Mouse (Mus musculus): ENCODE data around the gene Ttll5. TPM values are rescaled to one million over a fixed set of nuclear protein-coding genes. Genes with fewer than 3 reads are reported as not detected.

Ttll5 gene
- total RNA-seq (2021), result 10 to 100 TPM; 47.2 to 51.8 TPM
- long read RNA-seq, full-length matches to known transcripts, result 6 of 36 reads
- long read RNA-seq, partial matches to known transcripts, result 13 of 36 reads
- long read RNA-seq, other reads (novel, unspliced or antisense), result 17 of 36 reads

GRCm38 (mm10) chr12:85824438-85825264 lies at the start of gene Ttll5, which contains the start of gene Erg28:
Gene Ttll5 (plus strand): TSS chr12:85824659.
Gene Erg28 (minus strand): TSS chr12:85824550.
- peak; percentile 95 to 97 for DNase-seq (ENCODE audit: low spot score in 2 of 2)

GRCm38 (mm10) chr12:85778962-85779361 lies 45.5 kb upstream of the Ttll5 start:
- no peak for DNase-seq (ENCODE audit: low spot score in 2 of 2)

GRCm38 (mm10) chr12:85779707-85780106 lies 44.8 kb upstream of the Ttll5 start:
- DNase-seq (ENCODE audit: low spot score in 2 of 2), result no peak

- DNase-seq (ENCODE audit: low spot score in 2 of 2), result no peak
Observed at GRCm38 (mm10) chr12:85781606-85782005, 42.9 kb upstream of the Ttll5 start.

- no peak for DNase-seq (ENCODE audit: low spot score in 2 of 2)
Observed at GRCm38 (mm10) chr12:85784916-85785815, 39.3 kb upstream of the Ttll5 start.

- no peak for DNase-seq (ENCODE audit: low spot score in 2 of 2)
Observed at GRCm38 (mm10) chr12:85792158-85792557, 32.3 kb upstream of the Ttll5 start.

GRCm38 (mm10) chr12:85792821-85793346 lies 31.6 kb upstream of the Ttll5 start:
- DNase-seq (ENCODE audit: low spot score in 2 of 2), result peak; percentile 16 to 63

GRCm38 (mm10) chr12:85794094-85794493 lies 30.4 kb upstream of the Ttll5 start:
- no peak for DNase-seq (ENCODE audit: low spot score in 2 of 2)

- DNase-seq (ENCODE audit: low spot score in 2 of 2), result no peak
Observed at GRCm38 (mm10) chr12:85795551-85795950, 28.9 kb upstream of the Ttll5 start.

GRCm38 (mm10) chr12:85800031-85800430 lies 24.4 kb upstream of the Ttll5 start:
- peak in 1 of 2 experiments; percentile 26 for DNase-seq (ENCODE audit: low spot score in 2 of 2)

- DNase-seq (ENCODE audit: low spot score in 2 of 2), result no peak
Observed at GRCm38 (mm10) chr12:85809726-85810125, 14.7 kb upstream of the Ttll5 start.

GRCm38 (mm10) chr12:85810959-85811358 lies 13.5 kb upstream of the Ttll5 start:
- DNase-seq (ENCODE audit: low spot score in 2 of 2), result no peak

GRCm38 (mm10) chr12:85811676-85812075 lies 12.8 kb upstream of the Ttll5 start:
- DNase-seq (ENCODE audit: low spot score in 2 of 2), result no peak

- no peak for DNase-seq (ENCODE audit: low spot score in 2 of 2)
Observed at GRCm38 (mm10) chr12:85813599-85813998, 10.9 kb upstream of the Ttll5 start.

GRCm38 (mm10) chr12:85822051-85822450 lies 2.4 kb upstream of the Ttll5 start:
- DNase-seq (ENCODE audit: low spot score in 2 of 2), result no peak

GRCm38 (mm10) chr12:85825361-85825760 lies 902 bp downstream of the Ttll5 start:
- DNase-seq (ENCODE audit: low spot score in 2 of 2), result no peak

GRCm38 (mm10) chr12:85825822-85826221 lies 1.4 kb downstream of the Ttll5 start:
- DNase-seq (ENCODE audit: low spot score in 2 of 2), result no peak

- no peak for DNase-seq (ENCODE audit: low spot score in 2 of 2)
Observed at GRCm38 (mm10) chr12:85828856-85829255, 4.4 kb downstream of the Ttll5 start.

GRCm38 (mm10) chr12:85829866-85830265 lies 5.4 kb downstream of the Ttll5 start:
- DNase-seq (ENCODE audit: low spot score in 2 of 2), result no peak

- peak in 1 of 2 experiments; percentile 51 for DNase-seq (ENCODE audit: low spot score in 2 of 2)
Observed at GRCm38 (mm10) chr12:85830691-85831090, 6.2 kb downstream of the Ttll5 start.

GRCm38 (mm10) chr12:85834543-85834942 lies 10.1 kb downstream of the Ttll5 start:
- DNase-seq (ENCODE audit: low spot score in 2 of 2), result no peak

All from layer of hippocampus, adult 18-20 months (tissue).